Mouse (Mus musculus): ENCODE data around the gene Txn1.

DNA sequence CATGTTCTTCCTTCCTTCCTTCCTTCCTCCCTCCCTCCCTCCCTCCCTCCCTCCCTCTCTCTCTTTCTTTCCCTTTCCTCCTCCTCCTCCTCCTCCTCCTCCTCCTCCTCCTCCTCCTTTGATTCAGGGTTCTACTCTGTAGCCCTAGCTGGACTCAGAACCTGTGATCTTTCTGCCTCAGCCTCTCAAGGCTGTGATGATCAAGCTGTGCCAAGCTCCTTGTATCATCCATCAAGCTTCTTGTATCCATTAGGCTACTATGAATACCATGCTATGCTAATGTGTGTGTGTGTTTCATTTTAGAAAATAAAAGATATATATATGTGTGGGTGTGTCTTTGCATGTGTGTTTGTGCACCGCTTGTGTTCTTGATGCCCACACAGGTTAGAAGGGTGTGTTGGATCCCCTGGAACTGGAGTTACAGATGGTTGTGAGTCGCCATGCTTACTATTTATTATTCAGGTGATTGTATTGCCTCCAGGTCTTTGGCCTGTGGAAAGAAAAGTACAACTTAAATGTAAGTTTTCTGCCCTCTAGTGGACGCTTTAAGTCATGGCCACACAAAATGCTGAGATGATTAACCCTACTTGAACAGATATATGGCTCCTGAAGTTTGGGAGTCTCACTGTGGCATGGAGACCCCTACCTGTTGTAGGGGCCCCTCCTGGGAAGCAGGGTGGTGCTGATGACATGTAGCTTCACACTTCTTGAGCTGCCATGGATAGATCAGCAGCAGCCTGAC, 28.6 kb downstream of the Txn1 start:
- TF ChIP-seq CTCF (IDR thresholded peaks at IDR 0.05; ENCODE audit: low read depth), result peak; percentile 81
- TF ChIP-seq EP300 (optimal IDR thresholded peaks at IDR 0.05), result no peak
